Mouse (Mus musculus) hematopoietic stem cell, adult 5-6 weeks (primary cell): ENCODE results near the gene Glyctk. TPM values are rescaled to one million over a fixed set of nuclear protein-coding genes. Genes with fewer than 3 reads are reported as not detected.
"Not testable (repeated sequence)": the region's sequence is repeated elsewhere in the genome, so short reads cannot be mapped to it uniquely, and the experiment has no call there.

Experiments
- ATAC-seq, 2 experiments: fragments of 125-278 bp in 1 of 2; replicated peaks in 1 of 2; 2 replicates each; pipeline ENCODE4 v1.8.0; 2016 to 2017; ENCODE audit warnings: inconsistent platforms in 2 of 2, mild to moderate bottlenecking in 2 of 2, moderate number of reproducible peaks in 2 of 2, low read depth in 1 of 2, moderate TSS enrichment in 1 of 2; ENCODE audit not compliant: low FRiP score in 2 of 2, poor library complexity in 2 of 2, severe bottlenecking in 2 of 2, insufficient read depth in 1 of 2, low TSS enrichment in 1 of 2
- total RNA-seq: library from RNA; stranded (forward); fragments of 172-1452, 232-1000 nt; gene quantifications from 2 replicates; pipeline ENCODE4 v1.2.3, GENCODE M21; 2017

The Glyctk gene
- total RNA-seq, 1 experiment from 2014 or later: 2.8 TPM

DNA sequence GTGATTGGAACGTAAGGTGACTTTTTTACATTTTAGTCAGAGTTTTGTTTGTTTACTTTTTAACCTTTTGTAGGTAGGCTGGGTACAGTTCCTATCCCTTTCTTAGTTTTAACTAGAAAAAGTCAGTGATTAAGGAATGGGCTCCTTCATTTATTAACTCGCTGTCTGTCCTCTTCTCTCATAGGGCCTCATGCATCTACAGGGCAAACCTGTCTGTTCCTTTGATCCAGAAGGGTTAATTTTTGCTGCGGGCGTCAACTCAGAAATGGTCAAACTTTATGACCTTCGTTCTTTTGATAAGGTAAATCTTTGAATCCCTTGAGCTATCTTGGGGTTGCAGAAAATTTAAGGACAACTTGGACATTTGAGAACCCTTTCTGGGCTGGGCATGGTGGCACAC is 26.1 kb upstream of the Glyctk start:
- ATAC-seq: no peak

DNA sequence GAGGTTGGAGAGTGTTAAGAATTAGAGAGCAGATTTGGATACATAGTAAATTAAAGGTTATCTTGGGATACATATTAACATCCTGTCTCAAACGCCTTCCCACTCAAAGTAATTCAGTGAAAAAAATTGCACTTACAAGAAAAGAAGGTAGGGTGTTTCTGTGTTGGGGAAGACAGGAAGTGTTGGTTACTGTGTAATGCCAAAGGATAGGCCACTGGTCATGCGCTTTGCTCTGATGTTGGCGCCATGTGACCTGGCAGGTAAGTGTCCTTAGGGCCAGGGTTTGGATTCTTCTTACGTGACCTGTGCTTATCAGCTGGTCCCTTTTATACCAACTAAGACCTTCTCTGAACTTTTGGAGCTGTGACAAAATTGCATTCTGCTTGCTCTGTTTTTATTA is 24.2 kb upstream of the Glyctk start:
- no peak for ATAC-seq

DNA sequence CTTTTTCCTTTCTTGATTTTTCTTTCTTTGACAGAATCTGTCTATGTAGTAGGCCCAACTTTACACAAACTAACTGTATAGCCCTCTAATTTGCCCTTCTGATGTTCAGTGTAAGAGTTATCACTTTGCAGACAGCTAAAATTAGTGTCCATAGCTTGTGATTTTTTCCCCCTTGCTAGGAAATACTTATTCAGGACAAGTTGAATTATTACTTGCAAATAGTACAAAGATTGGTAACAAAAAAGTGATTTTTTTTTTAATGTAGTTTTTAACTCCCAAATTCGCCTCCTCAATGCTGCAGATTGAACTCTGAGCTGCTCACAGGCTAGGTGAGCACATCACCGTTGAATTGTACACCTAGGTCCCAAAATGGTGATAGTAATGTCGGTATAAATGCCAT is 22.0 kb upstream of the Glyctk start:
- ATAC-seq: no peak

DNA sequence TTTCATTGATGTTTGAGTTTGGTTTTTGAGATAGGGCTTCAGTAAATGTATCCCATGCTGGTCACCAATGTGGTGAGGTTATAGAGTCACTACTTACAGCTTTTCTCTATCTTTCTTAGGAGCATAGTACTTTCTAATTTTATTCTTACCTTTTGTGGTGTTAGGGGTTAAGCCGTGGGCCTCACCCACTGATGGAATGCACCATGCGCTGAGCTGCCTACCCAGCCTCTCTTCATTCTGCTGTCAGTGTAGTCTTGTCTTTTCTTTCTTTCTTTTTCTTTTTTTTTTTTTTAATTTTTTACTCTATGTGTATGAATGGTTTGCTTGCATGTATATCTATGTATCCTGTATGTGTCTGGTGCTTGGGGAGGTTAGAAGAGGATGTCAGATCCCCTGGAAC is 21.5 kb upstream of the Glyctk start:
- ATAC-seq: no peak

DNA sequence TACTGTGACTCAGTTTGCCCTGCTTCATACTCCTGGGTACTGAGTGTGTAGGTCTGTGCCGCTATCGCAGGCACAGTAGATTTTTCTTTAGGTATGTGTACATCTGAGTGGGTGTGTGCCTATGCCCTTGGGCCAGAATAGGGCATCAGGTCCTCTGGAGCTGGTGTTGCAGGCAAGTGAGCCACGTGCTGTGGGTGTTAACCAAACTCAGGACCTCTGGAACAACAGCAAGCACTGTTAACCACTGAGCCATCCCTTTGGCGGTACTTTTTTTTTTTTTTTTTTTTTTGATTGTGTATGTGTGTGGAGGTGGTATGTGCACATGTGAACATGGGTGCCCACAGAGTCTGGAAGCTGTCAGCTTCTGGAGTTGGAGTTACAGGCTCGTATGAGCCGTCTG is 19.9 kb upstream of the Glyctk start:
- no peak for ATAC-seq

DNA sequence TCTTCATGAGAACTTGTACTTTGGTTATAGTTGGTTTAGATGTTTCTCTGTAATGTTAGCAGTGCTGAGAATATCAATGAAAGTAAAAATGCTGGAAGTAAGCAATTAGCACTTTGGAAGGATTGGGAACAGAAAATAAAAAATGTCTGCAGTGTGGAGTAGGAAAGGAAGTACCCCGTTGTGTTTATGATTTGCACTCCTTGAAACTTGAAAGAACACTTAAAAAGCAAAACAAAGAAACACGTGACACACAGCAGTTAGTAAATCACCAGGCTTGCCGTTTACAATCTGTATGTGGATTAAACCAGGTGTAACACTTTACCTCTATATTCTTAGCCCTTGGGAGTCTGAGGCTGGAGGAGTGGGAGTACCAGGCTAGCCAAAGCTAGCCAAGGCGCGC is 18.8 kb upstream of the Glyctk start:
- no peak for ATAC-seq

DNA sequence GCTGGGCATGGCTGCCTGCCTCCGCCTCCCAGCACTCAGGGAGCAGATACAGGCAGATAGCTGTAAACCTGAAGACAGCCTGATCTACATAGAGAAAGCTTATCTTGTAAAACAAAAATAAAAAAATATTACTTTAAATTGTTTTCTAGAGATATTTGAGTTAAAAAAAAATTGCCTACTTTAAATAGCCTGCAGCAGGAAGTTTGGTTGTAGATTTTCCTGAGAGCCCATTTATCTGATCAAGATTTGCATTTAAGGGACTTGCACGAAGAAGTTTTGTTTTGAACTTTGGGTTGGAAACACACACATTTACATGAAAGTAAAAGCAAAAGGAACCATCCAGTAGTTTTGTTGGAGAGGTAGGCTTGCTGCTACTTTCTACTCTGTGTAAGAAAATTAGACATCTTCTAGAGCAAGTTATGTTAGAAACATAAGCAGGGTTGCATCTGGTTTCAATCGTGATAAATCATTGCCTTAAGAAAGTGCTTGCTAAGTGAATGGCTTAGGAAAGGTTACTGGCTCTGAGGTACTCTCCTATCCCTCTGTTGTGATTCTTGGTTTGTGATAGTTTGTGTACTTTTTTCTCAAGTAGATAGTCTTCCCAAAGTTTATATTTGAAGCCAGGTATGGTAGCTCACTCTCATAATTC is 17.7 kb upstream of the Glyctk start:
- ATAC-seq: no peak

DNA sequence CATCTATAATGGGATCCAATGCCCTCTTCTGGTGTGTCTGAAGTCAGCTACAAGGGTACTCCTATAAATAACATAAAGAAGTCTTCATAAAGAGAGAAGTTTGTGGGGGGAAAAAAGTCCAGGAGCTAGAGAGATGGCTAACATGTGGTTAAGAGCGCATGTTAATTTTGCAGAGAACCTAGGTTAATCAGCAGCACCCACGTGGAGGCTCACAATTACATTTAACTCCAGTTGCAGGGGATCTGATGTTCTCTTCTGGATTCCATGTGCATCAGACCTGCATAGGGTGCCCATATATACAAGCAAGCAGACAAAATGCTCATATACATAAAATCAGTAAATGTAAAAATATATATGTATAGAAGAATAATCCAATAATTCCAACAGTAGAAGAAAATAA is 15.4 kb upstream of the Glyctk start:
- ATAC-seq: no peak

DNA sequence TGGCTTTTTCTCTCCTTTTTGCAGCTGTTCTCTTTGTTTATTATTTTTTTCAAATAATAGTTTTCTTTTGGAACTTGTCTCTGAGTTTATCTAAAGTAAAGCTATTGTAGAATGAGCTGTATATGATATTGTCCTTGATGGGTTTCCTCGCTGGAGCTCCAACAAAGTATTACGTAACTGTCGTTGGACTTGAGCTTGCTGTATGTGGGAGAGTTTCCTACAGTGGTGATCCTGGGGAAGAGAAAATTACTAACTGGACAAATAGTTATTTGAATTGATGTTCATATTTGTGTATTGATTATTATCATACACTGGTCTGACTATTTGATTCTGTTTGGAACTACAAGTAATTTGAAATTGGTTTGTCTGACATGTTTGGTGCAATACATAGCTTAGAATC is 14.6 kb upstream of the Glyctk start:
- ATAC-seq: no peak

DNA sequence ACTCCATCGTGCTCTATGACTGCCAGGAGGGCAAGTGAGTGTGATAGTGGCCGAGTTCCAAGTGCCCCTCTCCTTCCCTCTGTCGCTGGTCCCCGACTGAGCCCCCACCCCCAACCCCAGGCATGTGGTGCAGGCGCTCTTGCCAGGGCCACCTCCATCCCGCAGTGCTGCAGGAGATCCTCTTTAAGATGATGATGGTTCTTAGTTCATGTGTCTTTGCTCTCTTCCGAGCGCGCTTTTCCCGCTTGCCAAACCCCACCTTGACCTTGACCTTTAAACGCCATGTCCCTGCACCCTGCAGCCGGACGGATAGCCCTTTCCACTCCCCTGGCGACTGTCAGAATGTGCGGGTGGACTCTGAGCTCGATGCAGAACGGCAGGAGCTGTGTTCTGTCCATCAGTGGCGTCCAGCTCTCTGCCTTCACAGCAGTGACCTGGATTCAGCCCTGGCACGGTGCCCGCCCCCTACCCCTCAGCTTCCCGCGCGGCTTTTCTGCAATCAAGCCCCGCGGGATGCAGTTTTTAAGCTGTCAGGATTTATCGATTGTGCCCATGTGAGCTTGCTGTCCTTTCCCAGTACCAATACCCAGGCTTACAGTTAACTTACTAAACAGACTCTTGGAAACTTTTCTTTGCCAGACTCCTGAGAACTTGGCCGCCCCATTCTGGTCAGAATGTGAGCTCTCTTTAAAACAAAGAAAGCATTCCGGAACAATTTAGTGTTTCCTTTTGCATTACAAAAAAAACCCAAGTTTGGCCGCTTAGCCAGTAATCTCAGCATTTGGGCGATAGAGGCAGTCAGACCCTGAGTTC is 13.6 kb upstream of the Glyctk start:
- peak; percentile 12 to 22; a peak in 2 of 4 replicates for ATAC-seq

DNA sequence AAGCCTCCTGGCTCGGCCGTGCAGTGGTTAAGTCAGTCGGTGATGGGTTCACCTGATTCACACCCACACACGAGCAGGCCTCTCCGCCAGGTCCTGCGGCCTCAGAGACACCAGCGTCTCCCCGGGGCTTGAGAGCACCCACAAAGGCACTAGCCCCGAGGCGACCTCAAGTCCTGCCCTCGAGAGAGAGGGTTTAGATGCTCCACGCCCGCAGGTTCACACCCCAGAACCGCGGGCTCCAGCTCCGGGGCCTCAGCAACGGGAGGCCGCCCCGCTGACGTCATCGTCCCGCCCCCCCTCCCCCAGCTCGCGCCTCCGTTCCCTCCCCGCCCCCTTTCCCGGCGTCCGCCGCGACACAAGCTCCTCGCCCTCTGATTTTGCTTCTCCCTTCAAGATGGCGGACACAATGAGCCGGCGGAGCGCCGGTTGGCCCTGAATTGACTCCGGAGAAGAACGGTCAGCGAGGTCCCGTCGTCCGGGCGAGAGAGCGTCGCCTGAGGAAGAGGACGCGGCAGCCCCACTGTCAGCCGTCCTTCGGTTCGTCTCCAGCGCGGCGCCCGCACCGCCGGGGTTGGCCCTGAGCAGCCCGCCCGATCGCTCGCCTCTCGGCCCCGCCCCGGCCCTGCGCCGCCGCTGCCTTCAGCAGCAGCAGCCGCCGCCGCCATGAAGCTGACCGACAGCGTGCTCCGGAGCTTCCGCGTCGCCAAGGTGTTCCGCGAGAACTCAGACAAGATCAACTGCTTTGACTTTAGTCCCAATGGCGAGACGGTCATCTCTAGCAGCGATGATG is 12.8 kb upstream of the Glyctk start, which contains the start of gene Wdr82:
Gene Wdr82, plus strand, starts transcription at position 373 of the 790 bp plus-strand sequence.
- ATAC-seq: peak; percentile 69 to 85

DNA sequence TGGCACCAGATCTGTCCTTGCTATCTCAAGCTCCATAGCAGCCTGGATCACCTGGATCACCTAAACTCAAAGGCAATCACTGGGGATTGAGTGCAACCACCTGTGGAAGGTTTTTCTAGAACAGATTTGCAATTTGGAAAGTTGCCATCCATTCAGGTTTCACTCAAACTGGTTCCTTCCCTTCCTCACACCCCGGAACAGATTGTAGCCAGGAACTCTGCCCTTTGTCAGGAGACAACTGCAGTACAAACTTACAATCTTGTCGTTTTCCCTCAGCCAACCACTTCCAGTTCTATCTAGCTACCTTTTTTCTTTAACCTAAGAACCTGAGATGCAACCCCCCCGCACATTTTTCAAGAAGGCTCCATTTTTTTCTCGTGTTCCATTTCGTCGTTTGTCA is 12.0 kb upstream of the Glyctk start:
- no peak for ATAC-seq

DNA sequence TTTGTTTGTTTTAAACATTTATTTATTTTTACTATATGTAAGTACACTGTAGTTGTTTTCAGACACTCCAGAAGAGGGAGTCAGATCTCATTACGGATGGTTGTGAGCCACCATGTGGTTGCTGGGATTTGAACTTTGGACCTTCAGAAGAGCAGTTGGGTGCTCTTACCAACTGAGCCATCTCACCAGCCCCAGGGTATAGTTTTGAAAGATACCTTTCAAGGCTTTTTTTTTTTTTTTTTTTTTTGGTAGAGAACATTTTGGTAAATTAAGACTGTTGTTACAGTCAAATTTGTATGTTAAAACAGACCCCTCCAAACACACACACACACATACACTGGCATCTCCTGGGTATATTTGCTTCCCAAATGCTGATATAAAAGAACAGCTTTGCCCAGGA is 11.1 kb upstream of the Glyctk start:
- not testable (repeated sequence) for ATAC-seq

DNA sequence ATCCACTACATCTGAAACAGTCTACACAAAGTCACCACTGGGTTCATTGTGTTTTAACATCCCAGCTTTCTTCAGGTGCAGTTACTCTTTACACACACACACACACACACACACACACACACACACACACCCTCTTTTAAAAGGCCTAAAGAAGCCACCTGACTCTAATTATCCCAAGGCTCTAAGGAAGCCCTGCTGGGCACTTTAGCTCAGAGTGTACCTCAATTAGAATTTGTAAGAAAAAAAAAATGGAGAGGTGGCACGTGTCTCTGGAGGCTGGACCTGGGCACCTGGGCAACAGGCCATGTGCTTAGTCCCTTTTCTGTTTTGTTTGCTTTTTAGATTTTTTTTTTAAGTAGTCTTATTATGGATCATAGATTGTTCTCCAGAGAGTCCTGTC is 9.8 kb upstream of the Glyctk start:
- ATAC-seq: no peak

DNA sequence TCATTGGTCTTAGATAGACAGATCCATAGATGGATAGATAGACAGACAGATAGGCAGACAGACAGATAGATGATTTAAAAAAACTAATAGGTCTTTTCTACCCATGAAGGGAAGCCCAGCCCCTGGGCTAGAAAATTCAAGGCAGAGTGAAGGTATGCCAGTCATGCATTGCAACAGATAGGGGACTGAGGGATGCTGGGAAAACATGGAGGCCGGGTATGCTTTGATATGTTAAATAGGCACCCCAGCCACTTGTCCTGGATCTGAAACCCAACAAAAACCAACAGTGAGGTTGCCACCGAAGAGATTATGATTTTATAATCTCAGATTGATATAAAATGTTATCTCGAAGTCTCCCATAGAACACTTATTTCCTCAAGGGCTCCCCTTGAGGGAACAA is 9.3 kb upstream of the Glyctk start:
- no peak for ATAC-seq

DNA sequence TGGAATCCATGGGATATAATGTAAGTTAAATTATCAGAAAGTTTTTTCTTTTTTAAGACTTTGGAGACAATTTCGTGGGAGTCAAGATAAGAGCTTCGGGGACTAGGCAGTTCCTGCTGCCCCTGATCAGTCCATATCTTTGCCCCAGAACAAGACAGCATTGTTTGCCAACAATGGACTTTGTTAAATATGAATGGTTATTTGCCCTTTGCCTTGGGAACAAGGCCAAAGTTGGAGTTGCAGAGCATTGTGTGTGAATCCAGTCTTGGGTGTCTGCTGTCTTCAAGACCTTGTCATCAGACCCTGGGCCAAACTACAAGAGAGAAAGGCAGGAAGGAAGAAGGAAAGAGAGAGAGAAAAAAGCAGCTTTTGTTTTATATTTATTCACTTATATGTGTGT is 8.8 kb upstream of the Glyctk start:
- no peak for ATAC-seq

DNA sequence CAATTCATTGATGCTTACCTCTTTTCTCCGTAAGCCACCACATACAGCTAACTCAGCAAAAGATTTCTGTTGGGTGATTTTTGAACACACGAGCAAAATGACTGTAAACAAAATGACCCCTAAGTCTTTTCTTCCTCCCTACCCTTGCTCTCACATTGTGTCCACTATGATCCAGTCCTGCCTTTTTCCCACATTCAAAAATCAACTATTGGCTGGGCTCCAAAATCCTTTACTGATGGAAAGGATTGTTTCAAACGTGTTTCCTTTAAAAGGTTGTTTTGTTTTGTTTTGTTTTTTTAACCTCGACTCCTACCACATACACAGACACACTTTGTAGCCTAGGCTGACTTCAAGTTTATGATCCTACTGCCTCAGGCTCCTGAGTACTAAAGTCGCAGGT is 2.5 kb upstream of the Glyctk start:
- ATAC-seq: no peak

DNA sequence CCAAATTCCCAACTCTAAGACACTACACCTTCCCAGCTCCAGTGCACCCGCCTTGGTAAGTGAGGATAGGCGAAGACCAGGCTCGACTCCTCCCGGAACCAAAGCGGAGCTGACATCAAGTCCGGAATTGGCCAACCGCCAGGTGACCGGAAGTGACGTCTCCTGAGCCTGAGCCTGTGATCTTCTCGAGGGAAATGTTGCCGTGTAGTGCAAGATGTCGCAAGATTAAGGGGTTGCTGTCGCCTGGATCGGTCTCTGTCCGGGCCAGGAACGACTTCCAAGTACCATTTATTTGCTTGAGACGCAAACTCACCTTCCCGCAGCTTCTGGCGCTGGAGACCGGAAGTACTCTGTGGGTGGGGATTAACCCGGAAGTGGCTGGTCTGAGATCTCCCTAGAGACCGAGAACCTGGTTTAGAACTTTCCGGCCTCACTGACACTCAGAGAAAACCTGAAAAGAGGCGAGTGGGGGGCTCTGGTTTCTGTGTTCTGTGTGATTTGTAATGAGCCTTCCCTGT is 1.9 kb upstream of the Glyctk start:
- peak; percentile 54 to 79 for ATAC-seq
